Mouse (Mus musculus): ENCODE data around the gene Slc46a3.

The Slc46a3 gene

DNA sequence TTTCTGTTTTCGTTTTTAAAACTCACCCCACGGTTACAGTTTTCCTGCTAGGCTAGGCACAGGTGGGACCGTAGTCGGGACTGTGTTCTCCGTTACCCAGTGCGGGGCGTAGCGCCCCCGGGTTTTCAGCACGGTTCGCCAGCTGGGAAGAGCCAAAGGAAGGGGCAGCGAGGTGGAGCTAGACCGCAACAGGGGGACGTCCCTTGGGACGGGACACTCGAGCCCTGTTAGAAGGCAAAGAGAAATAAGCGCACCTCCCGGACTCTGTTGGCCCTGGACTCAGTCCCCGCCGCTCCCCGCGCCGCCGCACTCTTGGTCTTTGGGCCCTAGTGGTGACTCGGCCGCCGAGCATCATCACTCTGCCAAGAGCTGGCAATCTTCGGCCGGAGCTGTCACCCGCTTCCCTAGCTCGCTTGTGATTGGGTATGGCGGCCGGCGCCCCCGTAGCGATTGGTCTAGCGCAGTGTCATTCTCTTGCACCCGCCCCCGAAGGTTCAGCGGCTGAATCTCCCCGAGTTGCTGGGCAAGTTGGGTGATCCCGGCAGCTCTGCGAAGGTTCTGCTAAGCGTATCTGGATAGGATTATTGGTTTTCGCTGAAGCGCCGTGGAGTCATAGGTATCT is at the start of gene Slc46a3:
TSS of gene Slc46a3 (minus strand) at position 361 of the 622 bp plus-strand sequence.
- in situ Hi-C loops (cut with MboI, MseI), result loop anchor here in 1 of 2 experiments (10.0 kb wide), 1 partner anchor 1950 kb away; no protein-coding TSS in a partner anchor

DNA sequence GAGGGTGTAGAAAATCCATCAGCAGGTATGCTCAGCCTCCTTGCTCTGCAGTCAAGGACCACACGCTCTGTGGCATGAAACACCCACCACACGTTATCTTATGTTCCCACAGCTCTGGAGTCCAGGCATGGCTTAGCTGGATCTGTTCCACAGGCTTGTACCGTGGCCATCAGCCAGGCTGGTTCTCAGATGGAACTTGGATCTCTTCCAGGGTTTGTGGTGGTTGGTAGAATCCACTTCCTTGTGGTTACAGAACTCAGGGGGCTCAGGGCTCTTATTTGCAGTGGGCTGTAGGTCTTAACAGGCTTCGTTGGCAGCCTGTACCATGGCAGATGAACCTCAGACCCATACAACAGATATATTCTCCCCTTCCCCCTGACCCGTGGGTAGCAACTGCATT is 44.6 kb upstream of the Slc46a3 start:
- in situ Hi-C loops (cut with MboI, MseI), result no loop called here

DNA sequence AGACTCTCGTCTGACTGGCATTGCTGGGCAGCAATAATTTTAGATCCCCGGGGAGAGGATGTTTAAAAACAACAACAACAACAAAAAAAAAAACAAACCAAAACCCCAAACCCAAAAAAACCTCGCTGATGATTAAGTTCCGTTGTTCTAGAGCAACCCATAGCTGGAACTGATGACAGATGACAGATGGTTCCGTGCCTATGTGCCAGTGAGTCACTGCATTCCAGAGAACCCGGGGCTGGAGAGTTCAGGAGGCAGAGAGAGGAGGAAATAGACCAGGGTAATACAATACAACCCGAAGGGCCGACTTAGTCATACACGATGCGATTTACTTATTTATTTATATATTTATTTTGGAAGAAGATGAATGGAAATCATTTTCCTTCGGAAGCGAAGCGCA is 40.5 kb upstream of the Slc46a3 start:
- in situ Hi-C loops (cut with MboI, MseI), result no loop called here

DNA sequence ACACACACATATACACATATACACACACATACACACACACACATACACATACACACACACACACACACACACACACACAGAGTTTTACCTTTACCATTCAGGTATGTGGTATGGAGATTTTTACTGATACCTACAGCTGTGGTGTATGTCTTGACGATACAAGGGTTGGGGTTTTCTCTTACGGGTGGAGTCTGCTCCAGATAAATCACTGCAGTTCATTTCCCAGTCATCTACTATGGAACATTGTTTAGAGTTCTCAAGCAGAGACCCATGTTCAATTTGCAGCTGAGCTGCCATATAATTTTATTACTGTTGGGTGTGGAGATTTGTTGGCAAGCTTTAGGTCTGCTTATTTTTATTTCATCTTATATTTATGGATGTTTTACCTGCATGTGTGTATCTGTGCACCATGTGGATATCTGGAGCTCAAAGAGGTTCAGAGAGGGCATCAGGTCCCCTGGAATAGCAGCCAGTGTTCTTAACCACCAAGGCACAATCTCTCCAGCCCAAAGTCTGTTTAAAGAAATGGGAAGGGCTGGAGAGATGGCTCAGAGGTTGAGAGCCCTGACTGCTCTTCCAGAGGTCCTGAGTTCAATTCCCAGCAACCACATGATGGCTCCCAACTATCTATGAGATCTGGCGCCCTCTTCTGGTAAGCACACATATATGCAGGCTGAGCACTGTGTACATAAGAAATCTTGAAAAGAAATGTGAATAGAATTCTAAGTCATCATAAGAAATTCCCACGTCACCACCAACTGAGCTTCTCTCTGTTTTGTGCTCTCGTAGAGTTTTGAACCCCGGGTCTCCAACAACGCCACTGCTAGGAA is 34.3 kb upstream of the Slc46a3 start:
- in situ Hi-C loops (cut with MboI, MseI), result no loop called here

DNA sequence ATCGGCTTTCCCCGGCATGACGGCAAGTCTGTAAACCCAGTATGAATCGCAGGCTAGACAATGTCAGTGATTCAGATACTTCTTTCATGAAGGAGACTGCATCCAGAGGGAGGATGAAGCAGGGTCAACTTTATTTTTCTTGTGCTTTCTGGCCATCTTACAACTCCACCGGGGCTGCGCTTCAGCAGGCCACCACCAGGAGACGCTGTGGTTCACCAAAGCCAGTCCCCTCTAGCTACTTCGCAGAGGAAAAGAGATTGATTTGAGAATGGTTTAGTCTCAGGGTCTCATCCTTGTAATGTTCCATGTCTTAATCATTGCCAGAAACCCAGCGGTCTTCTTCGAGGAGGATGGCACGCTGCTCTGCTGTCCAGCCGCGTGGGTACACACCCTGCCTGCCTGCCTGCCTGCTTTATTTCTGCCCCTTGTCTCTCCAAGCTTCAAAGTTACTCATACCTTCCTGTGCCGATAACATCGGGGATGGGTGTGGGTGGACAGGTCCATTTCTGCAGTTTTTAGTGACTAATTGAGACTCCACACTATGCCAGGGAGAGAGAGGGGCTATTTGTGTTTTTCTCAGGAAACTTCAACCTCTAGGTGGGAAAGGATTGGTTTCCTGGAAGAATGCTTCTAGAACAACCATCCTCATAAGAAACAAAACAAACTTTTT is 31.5 kb upstream of the Slc46a3 start:
- in situ Hi-C loops (cut with MboI, MseI), result no loop called here

DNA sequence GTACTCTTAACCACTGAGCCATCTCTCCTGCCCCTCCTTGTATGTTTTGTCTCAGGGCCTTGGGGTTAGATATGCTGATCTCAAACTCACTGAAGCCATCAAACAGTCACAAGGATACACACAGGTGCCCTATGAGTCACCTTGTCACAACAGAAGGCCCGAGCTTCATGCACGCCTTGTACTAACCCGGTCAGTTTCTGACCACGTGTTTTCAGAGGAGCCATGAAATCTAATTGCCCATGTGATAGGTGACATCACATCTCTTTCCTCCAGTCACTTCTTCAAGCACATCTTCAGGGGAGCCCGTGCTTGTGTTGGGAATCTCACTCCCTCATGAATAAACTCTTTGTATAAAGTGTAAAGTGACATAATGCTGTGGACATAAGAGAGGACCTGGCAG is 30.0 kb upstream of the Slc46a3 start:
- in situ Hi-C loops (cut with MboI, MseI), result no loop called here

DNA sequence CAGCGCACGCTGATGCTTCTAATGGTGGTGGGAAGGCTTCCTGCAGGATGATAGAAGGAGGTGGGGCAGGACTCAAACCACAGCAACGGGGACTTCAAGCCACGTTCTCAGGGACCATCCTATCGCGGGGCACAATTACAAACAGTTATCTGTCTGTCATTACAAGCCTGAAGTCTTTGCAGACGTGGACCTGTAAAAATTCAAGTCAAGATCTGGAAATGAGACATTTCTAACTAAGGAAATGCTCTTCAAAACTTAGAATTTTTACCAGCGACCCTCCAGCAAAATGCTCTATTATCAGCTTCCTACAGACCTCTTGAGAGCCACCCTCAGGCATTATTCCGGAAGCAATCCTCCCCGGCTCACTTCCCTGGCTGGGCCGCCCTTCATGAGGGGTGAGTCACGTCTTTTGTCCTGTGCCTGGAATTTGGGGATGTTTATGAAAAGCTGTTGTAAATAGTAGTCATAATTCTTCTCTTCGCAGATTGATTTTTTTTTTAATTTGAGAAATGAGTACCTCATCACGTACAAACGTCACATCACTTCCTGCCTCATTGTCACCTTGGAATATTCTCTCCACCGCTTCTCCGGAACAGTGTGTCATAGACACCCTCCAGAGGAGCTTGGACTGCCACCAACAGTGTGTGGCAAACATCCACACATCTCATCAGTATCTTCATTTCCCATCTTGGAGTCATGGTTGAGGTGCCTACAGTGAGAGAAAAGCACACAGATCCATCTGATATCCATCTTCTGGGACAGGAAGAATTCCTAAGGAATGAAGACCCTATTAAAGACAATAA is 23.6 kb upstream of the Slc46a3 start:
- in situ Hi-C loops (cut with MboI, MseI), result no loop called here

DNA sequence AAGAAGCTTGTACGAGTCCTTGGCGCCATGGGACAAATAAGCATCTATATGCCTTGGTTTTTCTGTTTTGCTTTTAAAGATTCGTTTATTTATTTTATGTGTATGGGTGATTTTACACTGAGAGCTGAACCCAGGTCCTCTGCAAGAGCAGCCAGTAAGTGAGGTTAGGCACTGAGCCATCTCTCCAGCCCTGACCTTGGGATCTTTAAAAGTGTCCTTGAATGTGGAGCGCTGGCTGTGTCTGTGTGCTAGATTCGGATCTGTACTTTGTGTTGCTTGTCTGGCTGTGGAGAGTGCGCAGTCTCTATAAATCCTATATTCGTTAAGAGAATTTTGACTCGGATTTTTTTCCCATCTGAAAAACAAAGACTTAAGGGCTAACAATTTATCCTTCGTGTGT is 21.6 kb upstream of the Slc46a3 start:
- in situ Hi-C loops (cut with MboI, MseI), result no loop called here

DNA sequence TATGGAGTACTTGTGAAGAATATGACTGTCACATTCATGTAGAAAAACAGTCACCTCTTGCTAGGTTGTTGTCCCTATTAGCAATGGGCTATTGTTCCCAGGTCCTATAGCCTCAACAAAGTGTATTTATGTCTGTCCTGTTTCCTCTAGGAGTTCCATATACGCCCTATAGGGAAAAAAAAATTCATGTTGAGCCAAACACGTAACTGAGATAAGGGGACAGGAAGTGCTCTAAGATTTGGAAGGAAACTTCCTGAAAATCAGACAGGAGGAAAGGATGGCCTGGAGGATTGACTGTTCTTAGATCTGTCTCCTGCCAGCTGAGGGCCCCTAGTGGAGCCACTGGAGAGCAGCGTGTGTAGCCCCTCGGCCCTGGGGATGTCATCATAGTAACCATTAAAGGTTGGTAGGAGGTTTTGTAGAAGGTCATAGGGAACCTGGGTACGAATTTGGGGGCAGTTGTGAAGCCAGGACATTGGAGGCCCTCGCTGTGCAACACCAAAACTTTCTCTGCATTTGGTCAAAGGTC is 20.5 kb upstream of the Slc46a3 start:
- in situ Hi-C loops (cut with MboI, MseI), result no loop called here

DNA sequence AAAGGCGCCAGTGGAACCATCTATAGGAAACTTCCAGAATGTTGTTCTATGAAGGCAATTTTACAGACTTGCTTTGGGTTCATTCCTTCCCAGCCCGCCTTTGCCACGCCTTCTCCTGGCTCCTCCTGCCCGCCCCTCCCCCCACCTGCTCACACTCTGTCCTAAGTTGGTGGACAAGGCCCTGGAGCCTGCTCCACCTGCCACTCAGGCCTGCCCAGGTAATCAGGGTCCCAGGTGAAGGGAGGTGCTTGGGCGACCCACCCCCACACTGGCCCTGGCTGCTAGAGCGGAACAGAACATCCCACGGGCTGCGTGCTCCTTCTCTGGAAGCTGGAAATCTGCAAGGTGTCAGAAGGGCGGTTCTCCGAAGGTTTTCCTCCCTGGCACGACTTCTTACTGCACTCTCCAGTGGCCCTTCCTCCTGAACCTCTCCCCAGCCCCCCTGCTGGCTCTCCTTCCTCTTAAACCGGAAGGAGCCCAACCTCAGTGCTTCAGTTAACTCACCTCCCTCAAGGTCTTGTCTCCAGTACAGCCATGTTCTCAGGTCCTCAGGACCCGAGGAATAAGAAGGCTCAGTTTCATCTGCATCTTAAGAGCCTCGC is 18.7 kb upstream of the Slc46a3 start:
- in situ Hi-C loops (cut with MboI, MseI), result no loop called here

DNA sequence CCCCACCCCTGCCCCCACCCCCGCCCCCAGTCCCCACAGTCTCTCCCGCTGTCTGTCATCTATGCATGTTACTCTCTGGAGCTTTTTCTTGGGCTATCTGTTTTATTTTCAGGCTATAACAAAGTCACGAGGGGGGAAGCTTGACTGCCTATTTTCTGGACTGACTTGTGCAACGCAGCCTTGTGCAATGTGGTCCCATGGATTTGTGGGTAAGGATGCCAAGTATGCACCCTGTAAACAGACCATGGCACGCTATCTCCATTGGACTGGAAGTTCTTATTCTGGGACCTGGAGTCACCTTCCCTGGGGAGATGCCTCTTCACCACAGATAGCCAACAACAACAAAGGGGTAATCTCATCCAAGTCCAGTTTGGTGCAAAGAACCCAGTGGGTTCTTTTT is 17.1 kb upstream of the Slc46a3 start:
- in situ Hi-C loops (cut with MboI, MseI), result no loop called here

DNA sequence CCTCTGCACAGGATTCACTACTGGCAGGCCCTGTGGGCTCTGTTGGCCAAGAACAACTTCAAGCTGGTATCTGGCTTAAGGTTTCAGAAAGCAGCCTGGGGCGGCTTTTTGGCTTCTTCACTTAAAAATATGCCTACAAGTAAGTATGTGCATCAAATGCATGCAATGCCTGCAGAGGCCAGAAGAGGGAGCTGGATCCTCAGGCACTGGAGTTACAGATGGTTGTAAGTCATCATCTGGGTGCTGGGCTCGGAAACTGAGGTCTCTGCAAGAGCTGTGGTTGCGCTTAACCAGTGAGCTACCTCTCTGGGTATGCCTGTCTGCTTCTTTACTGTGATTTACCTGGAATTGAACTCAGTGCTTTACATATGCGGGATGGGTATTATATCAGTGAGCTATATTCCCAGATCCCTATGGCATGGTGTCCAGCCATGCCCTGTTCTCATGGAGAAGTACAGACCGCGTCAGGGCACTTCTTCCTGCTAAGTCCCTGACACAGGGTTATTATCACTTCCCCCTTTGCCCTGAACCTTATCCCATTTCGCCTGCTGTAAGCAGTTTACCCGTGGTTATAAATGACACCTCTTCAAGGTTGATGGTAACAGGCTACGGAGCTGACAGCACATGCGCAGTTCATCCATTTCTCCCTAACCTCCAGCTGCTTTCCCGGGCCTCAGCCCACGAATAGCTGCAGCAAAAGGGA is 16.3 kb upstream of the Slc46a3 start:
- in situ Hi-C loops (cut with MboI, MseI), result no loop called here

DNA sequence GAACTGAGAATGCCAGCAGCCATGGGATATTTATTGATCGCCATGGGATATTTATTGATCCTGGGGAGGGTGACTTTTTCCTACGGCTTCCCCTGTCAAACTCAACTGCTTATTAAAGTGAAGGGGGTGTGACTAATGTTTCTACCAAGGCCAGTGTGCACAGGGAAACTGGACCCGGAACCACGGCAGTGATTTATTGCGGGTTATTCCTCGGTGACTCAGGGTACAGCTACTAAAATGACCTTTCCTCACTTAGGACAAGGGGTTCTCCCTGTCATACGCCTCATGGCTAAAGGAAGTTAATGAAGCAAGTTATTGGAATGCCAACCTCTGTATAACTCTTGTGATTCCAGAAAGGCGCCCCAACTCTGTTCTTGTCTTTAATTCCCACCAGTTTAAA is 13.2 kb upstream of the Slc46a3 start:
- in situ Hi-C loops (cut with MboI, MseI), result no loop called here

DNA sequence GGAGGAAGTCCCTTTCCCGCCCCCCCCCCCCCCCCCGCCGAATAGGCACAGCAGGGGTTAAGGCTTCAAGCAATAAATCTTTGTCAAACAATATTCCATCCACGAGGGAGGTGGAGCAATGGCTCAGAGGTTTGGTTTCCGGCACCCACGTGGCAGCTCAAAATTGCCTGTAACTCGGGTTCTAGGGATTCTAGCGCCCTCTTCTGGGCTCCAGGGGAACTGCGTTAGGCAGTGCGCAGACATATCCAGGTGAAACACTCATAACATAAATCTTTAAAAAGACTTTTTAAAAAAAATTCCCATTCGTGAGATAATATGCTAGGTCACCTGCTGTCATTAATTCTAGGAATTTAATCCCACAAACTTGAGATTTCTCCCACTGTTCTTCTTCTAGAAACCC is 12.5 kb upstream of the Slc46a3 start:
- in situ Hi-C loops (cut with MboI, MseI), result no loop called here

DNA sequence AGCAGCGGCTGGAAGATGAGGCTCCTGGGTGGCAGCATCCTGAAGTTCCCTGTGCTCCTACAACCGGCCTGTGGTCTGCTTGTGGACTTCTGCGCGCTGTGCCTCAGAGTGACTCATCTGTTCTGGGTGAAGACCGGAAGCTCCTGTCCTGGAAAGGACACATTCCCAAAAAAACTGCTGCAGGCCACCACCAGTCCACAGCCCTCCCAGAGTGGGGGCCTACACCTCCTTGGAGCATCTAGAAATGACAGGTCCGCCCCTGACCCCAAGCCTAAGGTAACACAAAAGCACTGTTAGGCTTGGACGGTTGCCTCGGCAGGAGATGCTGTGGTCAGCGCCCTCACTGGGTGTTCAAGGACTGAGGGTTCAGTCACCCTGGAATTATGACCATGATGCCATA is 8.6 kb upstream of the Slc46a3 start:
- in situ Hi-C loops (cut with MboI, MseI), result no loop called here

DNA sequence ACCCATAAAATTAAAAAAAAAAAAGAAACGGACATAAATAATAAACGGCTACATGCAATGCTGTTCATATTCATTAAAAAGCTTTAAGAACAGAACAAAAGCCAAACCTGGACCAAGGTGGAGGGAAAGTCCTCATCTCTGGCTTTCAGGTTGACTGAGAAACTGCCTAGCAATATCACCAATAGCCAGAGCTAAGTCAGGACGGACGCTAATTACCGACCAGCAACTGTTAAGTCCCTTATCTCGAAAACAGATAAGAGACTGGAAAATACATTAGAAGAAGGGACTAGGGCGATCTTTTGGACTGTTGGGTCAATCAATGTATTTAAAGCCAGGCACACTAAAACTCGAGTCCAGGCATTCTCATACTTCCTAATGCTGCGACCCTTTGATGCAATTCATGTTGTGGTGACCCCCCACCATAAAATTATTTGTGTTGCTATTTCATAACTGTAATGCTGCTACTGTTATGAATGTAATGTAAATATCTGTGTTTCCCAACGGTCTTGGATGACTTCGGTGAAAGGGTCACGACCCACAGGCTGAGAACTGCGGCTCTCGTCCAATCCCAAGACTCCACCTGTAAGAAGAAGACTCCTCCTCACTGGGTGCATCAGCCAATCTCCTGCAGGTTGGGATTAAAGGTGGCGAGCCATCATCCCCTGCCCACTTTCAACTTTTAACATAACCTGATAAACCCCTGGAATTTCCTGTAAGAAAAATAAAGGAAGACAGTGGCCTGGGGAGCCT is 7.6 kb upstream of the Slc46a3 start:
- in situ Hi-C loops (cut with MboI, MseI), result no loop called here

DNA sequence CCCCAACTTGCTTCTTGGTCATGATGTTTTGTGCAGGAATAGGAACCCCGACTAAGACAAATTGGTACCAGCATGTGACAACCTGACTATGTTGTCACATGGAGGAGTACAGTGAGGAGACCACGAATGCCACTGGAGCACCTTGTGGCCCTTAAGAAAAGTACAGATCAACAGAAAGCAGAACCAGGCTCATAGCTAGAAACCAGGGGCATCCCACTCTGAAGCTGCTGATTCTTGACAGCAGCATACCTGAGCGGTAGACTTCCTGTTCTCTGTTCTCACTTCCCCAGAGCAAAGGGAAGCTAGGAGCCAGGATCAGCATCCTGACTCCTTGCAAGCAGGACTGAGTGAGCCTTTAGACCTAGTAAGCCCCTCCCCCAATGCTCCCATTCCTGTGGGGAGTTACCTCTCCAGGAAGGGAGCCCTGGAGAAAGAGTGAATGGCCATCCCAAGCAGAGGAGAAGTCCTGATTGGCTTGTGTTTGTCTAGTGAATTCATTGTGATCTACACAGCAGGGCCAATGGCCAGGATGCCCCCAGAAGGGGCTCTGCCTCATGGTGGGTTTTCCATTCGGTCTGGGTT is 4.4 kb upstream of the Slc46a3 start:
- in situ Hi-C loops (cut with MboI, MseI), result loop anchor here in 1 of 2 experiments (10.0 kb wide), 1 partner anchor 1946 kb away; no protein-coding TSS in a partner anchor

DNA sequence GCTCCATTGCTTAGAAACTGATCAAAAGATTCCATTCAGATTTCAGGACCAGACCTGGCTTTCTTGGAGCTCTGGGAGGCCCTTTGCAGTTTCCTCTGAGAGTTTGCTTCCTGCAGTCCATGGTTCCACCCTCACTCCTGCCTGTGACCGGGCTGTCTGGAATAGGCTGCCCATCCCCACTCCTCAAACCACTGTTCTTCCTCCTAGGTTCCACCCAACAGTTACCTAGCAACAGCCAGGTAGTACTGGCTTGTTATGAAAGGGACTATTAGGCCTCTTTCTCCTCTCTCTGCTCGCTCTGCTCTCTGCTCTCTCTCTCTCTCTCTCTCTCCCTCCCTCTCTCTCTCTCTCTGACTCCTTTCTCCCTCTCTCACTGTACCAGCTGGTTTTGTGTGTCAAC is 3.6 kb upstream of the Slc46a3 start:
- in situ Hi-C loops (cut with MboI, MseI), result loop anchor here in 1 of 2 experiments (10.0 kb wide), 1 partner anchor 1947 kb away; no protein-coding TSS in a partner anchor

DNA sequence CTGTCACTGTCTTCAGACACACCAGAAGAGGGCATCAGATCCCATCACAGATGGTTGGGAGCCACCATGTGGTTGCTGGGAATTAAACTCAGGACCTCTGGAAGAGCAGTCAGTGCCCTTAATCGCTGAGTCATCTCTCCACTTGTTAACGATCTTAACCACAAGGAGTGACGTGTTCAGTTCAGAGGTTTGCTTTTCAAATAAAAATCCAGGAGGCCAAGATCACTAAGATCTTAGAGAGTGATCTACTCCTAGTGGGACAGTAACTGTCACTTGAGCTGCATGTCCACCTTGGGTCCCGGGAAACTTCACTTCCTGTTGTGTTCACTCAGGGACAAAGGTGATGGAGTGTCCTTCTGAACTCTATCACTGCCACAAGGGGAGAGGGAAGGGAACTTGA is 1.9 kb upstream of the Slc46a3 start:
- in situ Hi-C loops (cut with MboI, MseI), result loop anchor here in 1 of 2 experiments (10.0 kb wide), 1 partner anchor 1948 kb away; no protein-coding TSS in a partner anchor
